Mouse (Mus musculus) hindbrain, embryonic 16.5 days (tissue): ENCODE results near the gene Fam228b. TPM values are rescaled to one million over a fixed set of nuclear protein-coding genes. Genes with fewer than 3 reads are reported as not detected.
"Not testable (repeated sequence)": the region's sequence is repeated elsewhere in the genome, so short reads cannot be mapped to it uniquely, and the experiment has no call there.

Experiments used
- ATAC-seq: fragments of 200-750 bp; cut with Nextera tagmentation; 2 replicates; pipeline ENCODE4 v1.8.0; 2017; ENCODE audit warnings: moderate TSS enrichment, moderate library complexity
- H3K27ac ChIP-seq: fragments of 300-500 bp; sonication (generic); 2 replicates; pipeline ENCODE4 v1.5.1; 2014; ENCODE audit warnings: low read depth, mild to moderate bottlenecking, control low read depth, low read length, moderate library complexity
- H3K27me3 ChIP-seq: fragments of 300-500 bp; sonication (generic); replicated peaks from 2 replicates; pipeline ENCODE4 v1.6.1; 2014; ENCODE audit warnings: low read length; ENCODE audit not compliant: control insufficient read depth, insufficient read depth
- H3K36me3 ChIP-seq: fragments of 300-500 bp; sonication (generic); 2 replicates; pipeline ENCODE4 v1.6.1; 2014; ENCODE audit warnings: mild to moderate bottlenecking, low read length, moderate library complexity, mixed read lengths; ENCODE audit not compliant: control insufficient read depth, insufficient read depth
- H3K4me1 ChIP-seq: fragments of 300-500 bp; sonication (generic); 2 replicates; pipeline ENCODE4 v1.6.1; 2014; ENCODE audit warnings: low read depth, low read length; ENCODE audit not compliant: control insufficient read depth, insufficient read depth
- H3K4me2 ChIP-seq: fragments of 300-500 bp; sonication (generic); 2 replicates; pipeline ENCODE4 v1.6.1; 2014; ENCODE audit warnings: mild to moderate bottlenecking, low read length, control low read depth, moderate library complexity
- H3K4me3 ChIP-seq: fragments of 300-500 bp; sonication (generic); 2 replicates; pipeline ENCODE4 v1.5.1; 2014; ENCODE audit warnings: mild to moderate bottlenecking, low read length, control low read depth, moderate library complexity
- H3K9ac ChIP-seq: fragments of 300-500 bp; sonication (generic); 2 replicates; pipeline ENCODE4 v1.6.1; 2014; ENCODE audit warnings: low read depth, mild to moderate bottlenecking, control low read depth, low read length, moderate library complexity
- H3K9me3 ChIP-seq: fragments of 300-500 bp; sonication (generic); 2 replicates; pipeline ENCODE4 v1.6.1; 2014; ENCODE audit warnings: mild to moderate bottlenecking, low read length, moderate library complexity; ENCODE audit not compliant: control insufficient read depth
- WGBS: fragments of 180-500 bp; shearing (Covaris S2); extraction: QIAGEN DNeasy Blood & Tissue Kit; methylation state at CpG from one replicate; pipeline ENCODE4 v1.1.7; 2014; 5-methylcytosine and 5-hydroxymethylcytosine counted together
- polyA plus RNA-seq: library from polyadenylated mRNA; unstranded; fragments of >200 nt; fragmentation: Nextera tagmentation; extraction: Ambion mirVana; gene quantifications from 2 replicates; pipeline ENCODE4 v1.2.1, GENCODE M21; 2015

Gene Fam228b
- polyA plus RNA-seq, 1 experiment from 2014 or later: 6.6 TPM

GRCm38 (mm10) chr12:4769333-4769723 lies 261 bp upstream of the Fam228b start:
- peak overlapping the region; percentile 80 for H3K4me3 ChIP-seq
- H3K9me3 ChIP-seq: no peaks in the 10 kb centered on the region
- peak overlapping the region; percentile 99 for H3K27ac ChIP-seq
- WGBS: 18% methylated on average over 13 of the region's 13 CpGs
- H3K36me3 ChIP-seq: no peaks in the 10 kb centered on the region
- peak overlapping the region; percentile 63 for H3K4me2 ChIP-seq
- peak overlapping the region; percentile 95 for H3K9ac ChIP-seq
- H3K4me1 ChIP-seq: peaks cover 5% of the 10 kb centered on the region; the same call in 1 of the 2 replicates
- ATAC-seq: peak; percentile 43
- H3K27me3 ChIP-seq: no peaks in the 10 kb centered on the region

DNA sequence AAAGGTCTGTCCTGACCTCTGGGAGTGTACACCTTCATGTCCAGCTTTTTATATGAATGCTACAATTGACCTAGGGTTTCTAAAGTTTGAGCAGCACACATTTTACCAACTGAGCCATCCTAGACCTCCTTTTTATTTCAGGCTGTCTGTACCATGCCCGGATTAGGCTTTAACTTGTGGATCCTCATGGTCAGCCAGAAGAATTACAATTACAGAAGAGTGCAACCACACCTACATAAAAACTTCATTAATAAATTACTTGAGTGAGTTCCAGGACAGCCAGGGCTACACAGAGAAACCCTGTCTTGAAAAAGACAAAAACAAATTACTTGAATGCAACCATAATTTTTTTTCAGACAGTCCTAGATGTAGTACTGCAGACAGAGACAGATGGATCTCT lies 12.0 kb downstream of the Fam228b start:
- H3K27me3 ChIP-seq: no peaks in the 10 kb centered on the region
- H3K9me3 ChIP-seq: no peaks in the 10 kb centered on the region
- 89% methylated on average over 1 of the region's 1 CpGs for WGBS
- H3K4me3 ChIP-seq: no peak overlapping the region
- H3K36me3 ChIP-seq: no peaks in the 10 kb centered on the region
- no peak overlapping the region for H3K9ac ChIP-seq
- H3K4me2 ChIP-seq: no peak overlapping the region
- no peaks in the 10 kb centered on the region for H3K4me1 ChIP-seq
- H3K27ac ChIP-seq: no peak overlapping the region
- no peak for ATAC-seq

GRCm38 (mm10) chr12:4754451-4754850 lies 14.6 kb downstream of the Fam228b start:
- H3K27me3 ChIP-seq, H3K36me3 ChIP-seq, H3K27ac ChIP-seq, H3K9ac ChIP-seq, H3K4me2 ChIP-seq, H3K9me3 ChIP-seq, H3K4me1 ChIP-seq, H3K4me3 ChIP-seq, ATAC-seq: not testable (repeated sequence)
- 91% methylated on average over 4 of the region's 4 CpGs for WGBS

- Histone ChIP-seq H3K9me3 (no peaks in the 10 kb centered on the region), H3K9ac (no peak overlapping the region), H3K36me3 (no peaks in the 10 kb centered on the region), H3K4me1 (no peaks in the 10 kb centered on the region), H3K27me3 (no peaks in the 10 kb centered on the region), H3K27ac (no peak overlapping the region), H3K4me3 (no peak overlapping the region), H3K4me2 (no peak overlapping the region)
- WGBS: 95% methylated on average over 10 of the region's 10 CpGs
- no peak for ATAC-seq
Observed at GRCm38 (mm10) chr12:4744486-4744885, 24.6 kb downstream of the Fam228b start.

DNA sequence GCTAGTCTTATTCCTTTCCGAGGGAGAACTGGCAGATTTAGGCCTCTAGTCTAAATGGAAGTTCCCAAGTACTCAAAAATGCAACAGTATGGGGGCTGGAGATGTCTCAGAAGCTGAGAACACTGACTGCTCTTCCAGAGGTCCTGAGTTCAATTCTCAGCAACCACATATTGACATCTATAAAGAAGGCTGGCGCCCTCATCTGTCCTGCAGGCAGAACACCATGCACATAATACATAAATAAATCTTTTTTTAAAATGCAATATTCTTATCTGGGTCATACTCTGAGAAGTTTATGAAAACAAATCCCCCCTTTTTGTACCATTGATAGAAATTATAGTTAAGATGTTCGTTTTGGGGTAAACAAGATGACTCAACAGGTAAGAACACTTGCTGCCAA lies 26.9 kb downstream of the Fam228b start:
- 93% methylated on average over 3 of the region's 3 CpGs for WGBS
- no peak for ATAC-seq
- Histone ChIP-seq H3K36me3 (no peaks in the 10 kb centered on the region), H3K9ac (no peak overlapping the region), H3K4me1 (no peaks in the 10 kb centered on the region), H3K27ac (no peak overlapping the region), H3K27me3 (no peaks in the 10 kb centered on the region), H3K4me2 (no peak overlapping the region), H3K4me3 (no peak overlapping the region), H3K9me3 (no peaks in the 10 kb centered on the region)

DNA sequence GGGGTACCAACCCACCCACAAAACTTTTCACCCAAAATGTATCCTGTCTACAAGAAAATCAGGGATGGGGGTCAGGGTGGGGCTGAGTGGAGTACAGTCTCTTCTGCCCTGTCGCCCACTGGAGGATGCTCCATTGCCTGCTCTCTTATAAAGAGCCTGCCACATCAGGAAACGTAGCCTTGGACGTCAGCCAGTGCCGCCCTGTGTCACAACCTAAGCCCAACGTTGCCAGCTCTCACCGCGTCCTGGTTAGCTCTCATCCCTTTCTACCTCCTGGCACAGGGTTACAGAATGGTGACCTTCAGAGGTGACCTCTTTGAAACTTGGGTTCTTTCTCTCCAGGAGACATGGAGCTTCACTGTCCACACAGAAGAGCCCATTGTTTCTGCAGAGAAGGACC lies 28.2 kb downstream of the Fam228b start:
- Histone ChIP-seq H3K4me2 (no peak overlapping the region), H3K27me3 (no peaks in the 10 kb centered on the region), H3K36me3 (no peaks in the 10 kb centered on the region), H3K27ac (no peak overlapping the region), H3K4me1 (no peaks in the 10 kb centered on the region), H3K4me3 (no peak overlapping the region), H3K9me3 (no peaks in the 10 kb centered on the region), H3K9ac (no peak overlapping the region)
- 69% methylated on average over 7 of the region's 7 CpGs for WGBS
- ATAC-seq: no peak

DNA sequence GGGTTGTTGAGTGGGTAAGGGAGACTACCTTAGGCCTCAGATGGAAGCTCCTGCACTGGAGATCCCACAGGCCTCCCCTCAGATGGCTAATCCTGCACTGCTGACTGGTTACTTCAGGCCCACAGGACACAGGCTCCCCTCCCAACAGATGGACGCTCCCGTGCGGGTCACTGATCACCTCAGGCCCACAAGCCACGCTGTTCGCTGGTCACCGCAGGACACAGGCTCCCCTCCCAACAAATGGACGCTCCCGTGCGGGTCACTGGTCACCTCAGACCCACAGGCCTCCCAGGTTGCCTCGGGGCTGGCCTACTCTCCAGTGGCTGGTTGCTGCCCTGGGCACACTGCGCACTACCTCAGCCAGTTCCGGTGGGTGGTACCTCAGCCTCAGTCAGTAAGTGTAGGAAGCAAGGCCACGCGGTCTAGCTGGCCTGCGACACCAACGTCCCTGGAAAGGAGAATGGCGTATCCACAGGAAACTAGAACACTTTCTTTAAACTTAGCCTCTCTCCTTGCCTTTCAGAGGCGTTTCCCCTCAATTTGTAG lies 31.0 kb downstream of the Fam228b start, which contains the start of gene Fam228a:
Gene Fam228a (minus strand): TSS at position 400 of the 546 bp plus-strand sequence.
- WGBS: 89% methylated on average over 18 of the region's 18 CpGs

GRCm38 (mm10) chr12:4732332-4732731 lies 36.7 kb downstream of the Fam228b start:
- H3K9ac ChIP-seq: no peak overlapping the region
- 0 out of 2 replicates have a peak, but pooled peaks cover 2% of the 10 kb centered on the region for H3K36me3 ChIP-seq
- no peaks in the 10 kb centered on the region for H3K27me3 ChIP-seq
- H3K4me3 ChIP-seq: no peak overlapping the region
- H3K9me3 ChIP-seq: no peaks in the 10 kb centered on the region; the same call in 1 of the 2 replicates
- H3K4me2 ChIP-seq: no peak overlapping the region
- ATAC-seq: no peak
- no peaks in the 10 kb centered on the region for H3K4me1 ChIP-seq
- WGBS: 58% methylated on average over 4 of the region's 4 CpGs
- no peak overlapping the region for H3K27ac ChIP-seq

More for the DNA sequence above, 31.0 kb downstream of the Fam228b start, which contains the start of gene Fam228a:
- no peak within 1 kb of the TSS for H3K4me3 ChIP-seq
- no peaks in the 10 kb centered on the region for H3K27me3 ChIP-seq
- H3K4me2 ChIP-seq: no peak within 1 kb of the TSS
- no peaks in the 10 kb centered on the region for H3K36me3 ChIP-seq
- no peak within 1 kb of the TSS for H3K9ac ChIP-seq
- no peak for ATAC-seq
- H3K27ac ChIP-seq: no peak within 1 kb of the TSS
- H3K4me1 ChIP-seq: no peaks in the 10 kb centered on the region
- H3K9me3 ChIP-seq: no peaks in the 10 kb centered on the region

- H3K27ac ChIP-seq: no peak overlapping the region
- H3K27me3 ChIP-seq: no peaks in the 10 kb centered on the region
- ATAC-seq: no peak
- no peaks in the 10 kb centered on the region; the same call in 1 of the 2 replicates for H3K9me3 ChIP-seq
- H3K9ac ChIP-seq: no peak overlapping the region
- H3K36me3 ChIP-seq: 0 out of 2 replicates have a peak, but pooled peaks cover 2% of the 10 kb centered on the region
- WGBS: 64% methylated on average over 4 of the region's 4 CpGs
- H3K4me1 ChIP-seq: no peaks in the 10 kb centered on the region
- no peak overlapping the region for H3K4me2 ChIP-seq
- no peak overlapping the region for H3K4me3 ChIP-seq
Observed at GRCm38 (mm10) chr12:4731629-4732028, 37.4 kb downstream of the Fam228b start.
